Mouse (Mus musculus) MEL (cell line): Measurements from ENCODE around the gene Styx. TPM values are rescaled to one million over a fixed set of nuclear protein-coding genes. Genes with fewer than 3 reads are reported as not detected.

Source experiments
- BHLHE40 ChIP-seq: IDR thresholded peaks from 2 replicates; pipeline ENCODE4 v1.6.1; 2012; ENCODE audit warnings: low read depth, mild to moderate bottlenecking, inconsistent platforms, low read length, improper control_type of control experiment, borderline replicate concordance
- CHD1 ChIP-seq: IDR thresholded peaks from 2 replicates; pipeline ENCODE4 v1.6.1; 2012; ENCODE audit warnings: low read depth, mild to moderate bottlenecking, inconsistent platforms, low read length, improper control_type of control experiment
- CHD2 ChIP-seq: IDR thresholded peaks from 2 replicates; pipeline ENCODE4 v1.6.1; 2011; ENCODE audit warnings: low read length, improper control_type of control experiment
- E2F4 ChIP-seq: IDR thresholded peaks from 2 replicates; pipeline ENCODE4 v1.6.1; 2011; ENCODE audit warnings: low read depth, low read length, improper control_type of control experiment, borderline replicate concordance
- ELF1 ChIP-seq: IDR thresholded peaks from 2 replicates; pipeline ENCODE4 v1.6.1; 2014; ENCODE audit warnings: low read depth, mild to moderate bottlenecking, inconsistent platforms, low read length, improper control_type of control experiment, moderate library complexity
- ETS1 ChIP-seq: IDR thresholded peaks from 2 replicates; pipeline ENCODE4 v1.6.1; 2012; ENCODE audit warnings: low read depth, mild to moderate bottlenecking, inconsistent platforms, low read length, improper control_type of control experiment, moderate library complexity
- GABPA ChIP-seq: IDR thresholded peaks from 2 replicates; pipeline ENCODE4 v1.6.1; 2012; ENCODE audit warnings: low read depth, mild to moderate bottlenecking, inconsistent platforms, low read length, improper control_type of control experiment, moderate library complexity
- HCFC1 ChIP-seq: IDR thresholded peaks from 2 replicates; pipeline ENCODE4 v1.6.1; 2012; ENCODE audit warnings: low read depth, mild to moderate bottlenecking, inconsistent platforms, low read length, improper control_type of control experiment, moderate library complexity
- JUND ChIP-seq: IDR thresholded peaks from 2 replicates; pipeline ENCODE4 v1.6.1; 2011; ENCODE audit warnings: low read depth, mild to moderate bottlenecking, improper control_type of control experiment, low read length
- MAFK ChIP-seq: IDR thresholded peaks from 2 replicates; pipeline ENCODE4 v1.6.1; 2011; ENCODE audit warnings: low read depth, mild to moderate bottlenecking, low read length, improper control_type of control experiment, borderline replicate concordance
- MXI1 ChIP-seq: IDR thresholded peaks from 2 replicates; pipeline ENCODE4 v1.6.1; 2011; ENCODE audit warnings: mild to moderate bottlenecking, low read depth, low read length, improper control_type of control experiment
- MYB ChIP-seq: IDR thresholded peaks from 2 replicates; pipeline ENCODE4 v1.6.1; 2011; ENCODE audit warnings: mild to moderate bottlenecking, low read depth, low read length, improper control_type of control experiment
- MYC ChIP-seq: IDR thresholded peaks from 2 replicates; pipeline ENCODE4 v1.6.1; 2011; ENCODE audit warnings: low read depth, mild to moderate bottlenecking, low read length, improper control_type of control experiment, moderate library complexity
- NELFE ChIP-seq: IDR thresholded peaks from 2 replicates; pipeline ENCODE4 v1.6.1; 2011; ENCODE audit warnings: low read depth, low read length, improper control_type of control experiment
- NRF1 ChIP-seq: IDR thresholded peaks from 2 replicates; pipeline ENCODE4 v1.6.1; 2014; ENCODE audit warnings: low read depth, mild to moderate bottlenecking, inconsistent platforms, low read length, improper control_type of control experiment, moderate library complexity; ENCODE audit not compliant: poor library complexity, insufficient read depth, severe bottlenecking
- POLR2A ChIP-seq, 2 experiments: IDR thresholded peaks; 2 replicates each; pipeline ENCODE4 v1.6.1; 2011 to 2012; ENCODE audit warnings: low read length in 2 of 2, mild to moderate bottlenecking in 2 of 2, control low read depth in 1 of 2, improper control_type of control experiment in 1 of 2, low read depth in 1 of 2, moderate library complexity in 1 of 2; ENCODE audit not compliant: control insufficient read depth in 1 of 2, insufficient read depth in 1 of 2, poor library complexity in 1 of 2
- POLR2AphosphoS2 ChIP-seq: IDR thresholded peaks from 2 replicates; pipeline ENCODE4 v1.6.1; 2011; ENCODE audit warnings: low read length, improper control_type of control experiment
- RAD21 ChIP-seq: IDR thresholded peaks from 2 replicates; pipeline ENCODE4 v1.6.1; 2011; ENCODE audit warnings: mild to moderate bottlenecking, low read depth, low read length, improper control_type of control experiment
- RCOR1 ChIP-seq: IDR thresholded peaks from 2 replicates; pipeline ENCODE4 v1.6.1; 2012; ENCODE audit warnings: low read depth, mild to moderate bottlenecking, inconsistent platforms, low read length, improper control_type of control experiment
- SIN3A ChIP-seq: IDR thresholded peaks from 2 replicates; pipeline ENCODE4 v1.6.1; 2012; ENCODE audit warnings: low read length, improper control_type of control experiment, inconsistent platforms
- TAL1 ChIP-seq: IDR thresholded peaks from 2 replicates; pipeline ENCODE4 v1.6.1; 2012; ENCODE audit warnings: mild to moderate bottlenecking, inconsistent platforms, low read length, moderate library complexity, mixed read lengths
- TBP ChIP-seq: IDR thresholded peaks from 2 replicates; pipeline ENCODE4 v1.8.0; 2011; ENCODE audit warnings: low read depth, low read length, improper control_type of control experiment
- UBTF ChIP-seq: IDR thresholded peaks from 2 replicates; pipeline ENCODE4 v1.6.1; 2012; ENCODE audit warnings: low read depth, mild to moderate bottlenecking, inconsistent platforms, low read length, improper control_type of control experiment, moderate library complexity, borderline replicate concordance; ENCODE audit not compliant: insufficient read depth
- USF2 ChIP-seq, 2 experiments: IDR thresholded peaks; 2 replicates each; pipeline ENCODE4 v1.6.1; 2011 to 2012; ENCODE audit warnings: improper control_type of control experiment in 2 of 2, low read length in 2 of 2, borderline replicate concordance in 1 of 2, inconsistent platforms in 1 of 2, low read depth in 1 of 2, mild to moderate bottlenecking in 1 of 2; ENCODE audit not compliant: insufficient read depth in 1 of 2
- ZKSCAN1 ChIP-seq: IDR thresholded peaks from 2 replicates; pipeline ENCODE4 v1.6.1; 2012; ENCODE audit warnings: low read depth, mild to moderate bottlenecking, inconsistent platforms, low read length, improper control_type of control experiment, moderate library complexity
- polyA plus RNA-seq, 2 experiments: library from polyadenylated mRNA; stranded (reverse) in 1 of 2; unstranded in 1 of 2; fragments of >175 nt in 1 of 2; fragments of >200 nt in 1 of 2; gene quantifications; 2 replicates each; pipeline versions ENCODE4 v1.2.1 to v1.2.4; 2012; ENCODE audit warnings: low replicate concordance in 2 of 2, low read depth in 1 of 2; ENCODE audit not compliant: insufficient read length in 2 of 2, insufficient read depth in 1 of 2, missing spikeins in 1 of 2
- total RNA-seq: library from RNA; depleted of rRNA; stranded (reverse); fragments of 300-350 nt; gene quantifications from 2 replicates; pipeline ENCODE4 v1.2.3, GENCODE M21; 2012

The Styx gene
- total and polyA plus RNA-seq, 3 experiments = 18.0 to 27.2 TPM; not detected in 1

DNA sequence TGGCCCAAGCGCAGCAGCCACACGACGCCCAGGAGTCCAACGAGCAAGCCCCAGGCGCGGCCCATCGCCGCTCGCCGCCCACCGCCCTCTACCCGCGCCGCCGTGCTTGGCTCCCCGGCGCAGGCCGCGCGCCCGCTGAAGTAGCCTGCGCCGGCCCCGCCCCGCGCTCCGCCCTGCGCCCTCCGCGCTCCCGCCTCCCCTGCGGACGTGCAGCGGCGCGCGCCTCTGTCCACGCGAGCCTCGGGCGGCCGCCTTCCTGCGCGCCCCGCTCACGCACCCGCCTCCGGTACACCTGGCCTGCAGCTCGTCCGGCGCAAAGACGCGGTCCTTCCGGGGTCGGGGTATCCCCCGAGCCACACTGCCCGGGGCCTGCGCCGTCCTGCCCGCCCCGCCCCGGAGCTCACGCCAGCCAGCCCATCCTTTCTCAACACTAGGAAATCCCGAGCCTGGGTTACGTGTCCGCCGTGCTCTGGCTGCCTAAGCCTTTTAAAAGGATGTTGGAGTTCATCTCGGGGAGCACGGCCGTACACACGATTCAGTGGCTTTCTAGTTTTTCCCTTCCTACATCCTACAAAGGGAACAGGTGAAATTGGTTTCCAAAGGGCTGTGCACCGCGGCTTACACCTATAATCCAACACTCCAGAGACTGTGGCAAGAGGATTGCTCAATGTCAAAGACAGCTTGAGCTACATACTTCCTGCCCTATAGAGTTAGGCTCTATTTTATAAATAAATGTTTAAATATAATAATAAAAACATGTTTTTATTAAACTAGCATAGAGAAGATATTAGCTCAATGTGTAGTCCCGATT is 32.3 kb upstream of the Styx start, which contains the start of gene Ero1l (continued):
- TF ChIP-seq USF2 (IDR thresholded peaks at IDR 0.05; ENCODE audit: borderline replicate concordance in 1 of 2, insufficient read depth in 1 of 2, low read depth in 1 of 2, low read length in 2 of 2) (no peak), GABPA (no peak), CHD1 (0 out of 2 replicates have a peak, but pooled peaks have one; percentile 41), MYC (no peak; the same call in 1 of the 2 replicates), UBTF (no peak), TAL1 (no peak), CHD2 (no peak), SIN3A (peak; percentile 38), MXI1 (peak; percentile 81), ZKSCAN1 (no peak), E2F4 (no peak), JUND (no peak), POLR2A (IDR thresholded peaks at IDR 0.05; ENCODE audit: control insufficient read depth in 1 of 2, insufficient read depth in 1 of 2, low read depth in 1 of 2, low read length in 2 of 2, poor library complexity in 1 of 2) (peak; percentile 85 to 92), TBP (0 out of 2 replicates have a peak, but pooled peaks have one; percentile 26), NELFE (peak; percentile 85), BHLHE40 (no peak), HCFC1 (peak; percentile 41), MAFK (no peak), ELF1 (peak; percentile 44; the same call in 1 of the 2 replicates), NRF1 (peak; percentile 61), POLR2AphosphoS2 (peak; percentile 71), MYB (no peak), ETS1 (0 out of 2 replicates have a peak, but pooled peaks have one; percentile 8), RAD21 (no peak), RCOR1 (peak; percentile 11; the same call in 1 of the 2 replicates)
